Mouse (Mus musculus): ENCODE results near the gene Grk4. TPM values are rescaled to one million over a fixed set of nuclear protein-coding genes. Genes with fewer than 3 reads are reported as not detected.
A peak's percentile ranks its signal among the peaks of the same experiment; 100 is the strongest.

Gene Grk4
- 3.5 and 3.7 TPM in 2 replicates for polyA plus RNA-seq (2015; fragmentation: Nextera tagmentation; extraction: Ambion mirVana)

- peak within 1 kb of the TSS; percentile 51 for H3K9ac ChIP-seq (replicated peaks)
- peak within 1 kb of the TSS; percentile 83 for H3K27ac ChIP-seq (replicated peaks)
- peak within 1 kb of the TSS; percentile 68 for H3K4me3 ChIP-seq (replicated peaks)
- no peaks in the 10 kb centered on the region for H3K27me3 ChIP-seq (replicated peaks)
- ATAC-seq (ENCODE audit: low FRiP score) = peak; percentile 100
- under 1% methylated on average over 60 of the region's 60 CpGs for WGBS
- peaks cover 22% of the 10 kb centered on the region for H3K4me1 ChIP-seq
- peak within 1 kb of the TSS; percentile 75 for H3K4me2 ChIP-seq
- H3K9me3 ChIP-seq (replicated peaks) = no peaks in the 10 kb centered on the region
- H3K36me3 ChIP-seq = peaks cover 22% of the 10 kb centered on the region
These were observed at the start of gene Grk4, which contains the start of gene Nop14 for GRCm38 (mm10) chr5:34659686-34660590. Gene Grk4 (plus strand): TSS chr5:34660379. Gene Nop14 (minus strand): TSS chr5:34660148.

- Histone ChIP-seq H3K9ac (replicated peaks) (no peak overlapping the region), H3K4me3 (replicated peaks) (no peak overlapping the region), H3K27me3 (replicated peaks) (no peaks in the 10 kb centered on the region), H3K4me2 (no peak overlapping the region), H3K27ac (replicated peaks) (no peak overlapping the region), H3K36me3 (peaks cover 75% of the 10 kb centered on the region), H3K4me1 (peaks cover 30% of the 10 kb centered on the region), H3K9me3 (replicated peaks) (no peaks in the 10 kb centered on the region)
- WGBS = 99% methylated on average over 2 of the region's 2 CpGs
- no peak for ATAC-seq (ENCODE audit: low FRiP score)
These were observed 27.2 kb upstream of the Grk4 start for GRCm38 (mm10) chr5:34632996-34633395.

GRCm38 (mm10) chr5:34633641-34634040 is 26.5 kb upstream of the Grk4 start:
- H3K4me1 ChIP-seq = peaks cover 30% of the 10 kb centered on the region
- no peak overlapping the region for H3K4me2 ChIP-seq
- no peak overlapping the region for H3K27ac ChIP-seq (replicated peaks)
- H3K36me3 ChIP-seq = peaks cover 75% of the 10 kb centered on the region
- no peak for ATAC-seq (ENCODE audit: low FRiP score)
- H3K9me3 ChIP-seq (replicated peaks) = no peaks in the 10 kb centered on the region
- H3K9ac ChIP-seq (replicated peaks) = no peak overlapping the region
- no peak overlapping the region for H3K4me3 ChIP-seq (replicated peaks)
- H3K27me3 ChIP-seq (replicated peaks) = no peaks in the 10 kb centered on the region
- WGBS = 81% methylated on average over 4 of the region's 4 CpGs

GRCm38 (mm10) chr5:34634746-34635400 is 25.3 kb upstream of the Grk4 start:
- H3K27me3 ChIP-seq (replicated peaks) = no peaks in the 10 kb centered on the region
- no peak overlapping the region; the same call in 1 of the 2 replicates for H3K4me2 ChIP-seq
- no peak overlapping the region for H3K27ac ChIP-seq (replicated peaks)
- H3K4me3 ChIP-seq (replicated peaks) = no peak overlapping the region
- peaks cover 30% of the 10 kb centered on the region for H3K4me1 ChIP-seq
- H3K36me3 ChIP-seq = peaks cover 75% of the 10 kb centered on the region
- peak overlapping the region; percentile 86; the same call in 1 of the 2 replicates for H3K9ac ChIP-seq (replicated peaks)
- WGBS = 92% methylated on average over 13 of the region's 13 CpGs
- no peak for ATAC-seq (ENCODE audit: low FRiP score)
- H3K9me3 ChIP-seq (replicated peaks) = no peaks in the 10 kb centered on the region

GRCm38 (mm10) chr5:34635665-34636192 is 24.4 kb upstream of the Grk4 start:
- H3K9me3 ChIP-seq (replicated peaks) = no peaks in the 10 kb centered on the region
- 61% methylated on average over 10 of the region's 10 CpGs for WGBS
- no peak for ATAC-seq (ENCODE audit: low FRiP score)
- no peak overlapping the region for H3K27ac ChIP-seq (replicated peaks)
- H3K4me3 ChIP-seq (replicated peaks) = peak overlapping the region; percentile 64
- peak overlapping the region; percentile 91 for H3K4me2 ChIP-seq
- H3K36me3 ChIP-seq = peaks cover 75% of the 10 kb centered on the region
- no peaks in the 10 kb centered on the region for H3K27me3 ChIP-seq (replicated peaks)
- H3K4me1 ChIP-seq = peaks cover 30% of the 10 kb centered on the region
- H3K9ac ChIP-seq (replicated peaks) = peak overlapping the region; percentile 86

- H3K9me3 ChIP-seq (replicated peaks) = no peaks in the 10 kb centered on the region
- H3K27me3 ChIP-seq (replicated peaks) = no peaks in the 10 kb centered on the region
- H3K36me3 ChIP-seq = peaks cover 75% of the 10 kb centered on the region
- H3K9ac ChIP-seq (replicated peaks) = peak within 1 kb of the TSS; percentile 86
- ATAC-seq (ENCODE audit: low FRiP score) = peak; percentile 94
- peak within 1 kb of the TSS; percentile 91 for H3K4me2 ChIP-seq
- H3K4me3 ChIP-seq (replicated peaks) = peak within 1 kb of the TSS; percentile 64
- WGBS = under 1% methylated on average over 47 of the region's 48 CpGs
- H3K27ac ChIP-seq (replicated peaks) = peak within 1 kb of the TSS; percentile 91
- peaks cover 30% of the 10 kb centered on the region for H3K4me1 ChIP-seq
These were observed 23.5 kb upstream of the Grk4 start, which contains the start of gene Mfsd10 for GRCm38 (mm10) chr5:34636481-34637287. Gene Mfsd10 (minus strand): TSS chr5:34637212.

GRCm38 (mm10) chr5:34637591-34638156 is 22.5 kb upstream of the Grk4 start:
- Histone ChIP-seq H3K4me2 (peak overlapping the region; percentile 91; the same call in 1 of the 2 replicates), H3K36me3 (peaks cover 68% of the 10 kb centered on the region), H3K9ac (replicated peaks) (no peak overlapping the region), H3K4me1 (peaks cover 30% of the 10 kb centered on the region), H3K27ac (replicated peaks) (no peak overlapping the region), H3K4me3 (replicated peaks) (no peak overlapping the region), H3K9me3 (replicated peaks) (no peaks in the 10 kb centered on the region), H3K27me3 (replicated peaks) (no peaks in the 10 kb centered on the region)
- ATAC-seq (ENCODE audit: low FRiP score) = no peak
- WGBS = 85% methylated on average over 7 of the region's 7 CpGs

- 93% methylated on average over 3 of the region's 3 CpGs for WGBS
- H3K36me3 ChIP-seq = peaks cover 86% of the 10 kb centered on the region
- no peaks in the 10 kb centered on the region for H3K27me3 ChIP-seq (replicated peaks)
- no peak overlapping the region for H3K27ac ChIP-seq (replicated peaks)
- ATAC-seq (ENCODE audit: low FRiP score) = no peak
- H3K9me3 ChIP-seq (replicated peaks) = no peaks in the 10 kb centered on the region
- H3K4me1 ChIP-seq = peaks cover 8% of the 10 kb centered on the region
- no peak overlapping the region for H3K4me3 ChIP-seq (replicated peaks)
- H3K9ac ChIP-seq (replicated peaks) = no peak overlapping the region
- H3K4me2 ChIP-seq = no peak overlapping the region
These were observed 18.2 kb upstream of the Grk4 start for GRCm38 (mm10) chr5:34641991-34642390.

GRCm38 (mm10) chr5:34642932-34643331 is 17.2 kb upstream of the Grk4 start:
- 71% methylated on average over 5 of the region's 5 CpGs for WGBS
- peak; percentile 21; the same call in 1 of the 2 replicates for ATAC-seq (ENCODE audit: low FRiP score)
- H3K9me3 ChIP-seq (replicated peaks) = no peaks in the 10 kb centered on the region

GRCm38 (mm10) chr5:34647581-34647980 is 12.6 kb upstream of the Grk4 start:
- no peak overlapping the region for H3K27ac ChIP-seq (replicated peaks)

More at GRCm38 (mm10) chr5:34642932-34643331, 17.2 kb upstream of the Grk4 start:
- Histone ChIP-seq H3K27me3 (replicated peaks) (no peaks in the 10 kb centered on the region), H3K36me3 (peaks cover 92% of the 10 kb centered on the region), H3K9ac (replicated peaks) (no peak overlapping the region), H3K27ac (replicated peaks) (no peak overlapping the region), H3K4me2 (no peak overlapping the region), H3K4me1 (no peaks in the 10 kb centered on the region), H3K4me3 (replicated peaks) (no peak overlapping the region)

More at GRCm38 (mm10) chr5:34647581-34647980, 12.6 kb upstream of the Grk4 start:
- Histone ChIP-seq H3K4me1 (no peaks in the 10 kb centered on the region), H3K4me2 (no peak overlapping the region), H3K9ac (replicated peaks) (no peak overlapping the region), H3K27me3 (replicated peaks) (no peaks in the 10 kb centered on the region), H3K9me3 (replicated peaks) (no peaks in the 10 kb centered on the region), H3K4me3 (replicated peaks) (no peak overlapping the region), H3K36me3 (peaks cover 96% of the 10 kb centered on the region)
- 43% methylated on average over 4 of the region's 4 CpGs for WGBS
- no peak for ATAC-seq (ENCODE audit: low FRiP score)
